ENCODE assay signal across 9 mouse cellular contexts in the genomic region with DNA sequence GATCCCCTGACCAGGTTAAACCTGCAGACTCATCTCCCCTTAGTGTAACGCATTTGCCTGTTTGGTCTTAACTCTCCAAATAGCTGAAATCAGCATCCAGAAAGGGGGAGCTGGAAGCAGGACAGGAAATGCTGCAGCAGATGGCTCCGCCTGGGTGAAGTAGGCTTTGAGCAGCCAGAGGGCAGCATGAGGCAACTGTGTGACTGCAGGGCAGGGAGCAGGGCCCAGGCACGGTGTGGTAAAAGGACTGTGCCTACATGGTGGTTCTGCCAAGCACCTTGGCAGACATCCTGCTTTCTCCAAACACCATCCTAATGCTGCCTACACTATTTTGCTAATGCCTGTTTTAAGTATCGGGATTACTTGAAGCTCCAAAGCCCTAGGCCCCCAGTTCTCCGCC.
DNase-seq lines count a peak whose midpoint lies in the region; ATAC-seq and TF ChIP-seq lines count a peak whose summit lies in the region.
"Had no signal": no experiment of that assay in that cellular context is flagged by ENCODE, and none has a peak within 500 bp of the region (broad histone marks: within the 10 kb centered on the region; RNA-seq: fewer than 3 reads in every experiment).

No protein-coding gene starts in this region.

- ATAC-seq in granulocyte monocyte progenitor cell, adult 5-6 weeks (replicated peaks; ENCODE audit: poor library complexity, severe bottlenecking), result peak; percentile 71
- peak; percentile 77 for ATAC-seq in kidney, embryonic 16.5 days (ENCODE audit: low FRiP score, low TSS enrichment)

- H3K4me1 ChIP-seq in kidney, embryonic 16.5 days (ENCODE audit: insufficient read depth, low read length), result peaks cover 12% of the 10 kb centered on the region
- H3K4me1 ChIP-seq in lung, adult 2 months (ENCODE audit: control insufficient read depth, insufficient read depth, low read length), result peaks cover 2% of the 10 kb centered on the region; the same call in 1 of the 2 replicates

- TF ChIP-seq CTCF in lung, adult 2 months (IDR thresholded peaks at IDR 0.05; ENCODE audit: insufficient read depth, low read length), result peak; percentile 81

- no peak for TF ChIP-seq POLR2A in lung, adult 2 months (IDR thresholded peaks at IDR 0.05; ENCODE audit: borderline replicate concordance, extremely low read depth, low read depth, low read length)

- no peaks in the 10 kb centered on the region for H3K9me3 ChIP-seq in kidney, embryonic 16.5 days (ENCODE audit: low read length)

- no peaks in the 10 kb centered on the region for H3K36me3 ChIP-seq in kidney, embryonic 16.5 days (ENCODE audit: insufficient read depth, low read length)

- 42% methylated on average over 5 of the region's 5 CpGs for WGBS in kidney, embryonic 16.5 days
- 36% methylated on average over 5 of the region's 5 CpGs for WGBS in lung, adult 2 months

- no peak overlapping the region for H3K4me2 ChIP-seq in kidney, embryonic 16.5 days (replicated peaks; ENCODE audit: low read depth, low read length)

- H3K27ac ChIP-seq in kidney, embryonic 16.5 days (ENCODE audit: low read length), result no peak overlapping the region
- H3K27ac ChIP-seq: macrophage had no signal

- no peaks in the 10 kb centered on the region for H3K27me3 ChIP-seq in kidney, embryonic 16.5 days (ENCODE audit: insufficient read depth, low read length)

- H3K4me3 ChIP-seq in kidney, embryonic 16.5 days (ENCODE audit: low read length), result no peak overlapping the region
- no peak overlapping the region for H3K4me3 ChIP-seq in lung, adult 2 months (replicated peaks; ENCODE audit: extremely low read depth, low read depth, low read length)

- no peak overlapping the region for H3K9ac ChIP-seq in kidney, embryonic 16.5 days (replicated peaks; ENCODE audit: low read length)

- DNase-seq in retina, adult 2 months (ENCODE audit: low read depth, low spot score), result peak; percentile 46
- DNase-seq in retina, postnatal 1 day, result no peak
- DNase-seq in embryo, embryonic 10.5 days (ENCODE audit: low spot score), result peak; percentile 29
- DNase-seq in lung, adult 2 months, result peak; percentile 48
- peak; percentile 41 for DNase-seq in retina, postnatal 7 days (ENCODE audit: low read depth, low spot score)
- no peak for DNase-seq in thymus, postnatal 0 days (ENCODE audit: low spot score)

Comparison
In these comparisons a context has a peak if more than half of its experiments do, and no peak if none do; other contexts are left out.
1. DNase-seq: peak in retina, adult 2 months (single experiment), embryo, embryonic 10.5 days (single experiment), lung, adult 2 months (single experiment) and retina, postnatal 7 days (single experiment); none in retina, postnatal 1 day (single experiment) and thymus, postnatal 0 days (single experiment).